ENCODE assay signal across 12 mouse cellular contexts in the genomic region with DNA sequence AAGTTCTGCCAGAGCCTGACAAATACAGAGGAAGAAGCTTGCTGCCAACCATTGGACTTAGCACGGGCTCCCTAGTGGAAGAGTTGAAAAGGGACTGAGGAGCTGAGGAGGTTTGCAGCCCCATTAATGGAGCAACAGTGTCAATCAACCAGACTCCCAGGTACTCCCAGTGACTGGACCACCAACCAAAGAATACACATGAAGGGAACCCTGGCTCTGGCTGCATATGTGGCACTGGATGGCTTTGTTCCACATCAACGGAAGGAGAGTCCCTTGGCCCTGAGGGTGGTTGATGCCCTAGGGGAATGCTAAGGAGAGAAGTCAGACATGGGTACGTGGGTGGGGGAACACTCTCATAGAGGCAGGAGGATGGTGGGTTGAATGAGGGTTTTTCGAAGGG.
"Had no signal": no experiment of that assay in that cellular context is flagged by ENCODE, and none has a peak within 500 bp of the region (broad histone marks: within the 10 kb centered on the region; RNA-seq: fewer than 3 reads in every experiment).

No protein-coding gene starts in this region.

- DNase-seq: retina, postnatal 1 day; right cerebral cortex, adult 18-20 months; right cerebral cortex, postnatal 14 days; right cerebral cortex, postnatal 25 days; right cerebral cortex, postnatal 4 days; spleen, adult 18-20 months; thymus, adult 18-20 months; thymus, adult 2 months; thymus, postnatal 14 days; thymus, postnatal 25 days; thymus, postnatal 36 days; thymus, postnatal 4 days had no signal
